ENCODE assay signal across 16 mouse cellular contexts in the genomic region with DNA sequence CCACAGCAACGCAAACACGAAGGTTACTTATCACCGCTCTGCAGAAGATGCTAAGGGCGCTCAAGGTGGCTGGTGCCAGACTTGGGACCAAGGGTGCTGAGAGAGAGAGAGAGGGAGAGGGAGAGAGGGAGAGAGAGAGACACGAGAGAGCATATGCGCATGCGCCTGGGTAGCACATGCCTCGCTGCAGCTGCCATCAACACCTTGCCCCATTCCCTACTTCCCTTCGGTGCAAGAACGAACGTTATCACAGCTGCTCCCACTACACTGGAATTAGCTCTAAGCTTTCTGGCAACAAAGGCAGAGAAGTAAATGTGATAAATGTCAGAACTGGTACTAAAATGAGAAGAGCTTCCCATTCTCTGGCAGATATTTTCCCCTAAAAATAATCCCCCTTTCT.
DNase-seq lines count a peak whose midpoint lies in the region; ATAC-seq lines count a peak whose summit lies in the region.
"Had no signal": no experiment of that assay in that cellular context is flagged by ENCODE, and none has a peak within 500 bp of the region (broad histone marks: within the 10 kb centered on the region; RNA-seq: fewer than 3 reads in every experiment).

No protein-coding gene starts in this region.

- intact Hi-C loops in heart, postnatal 36 days (cut with DNase I), result no loop called here

- no peak overlapping the region for H3K9ac ChIP-seq in kidney, embryonic 15.5 days
- H3K9ac ChIP-seq: hindbrain, embryonic 14.5 days had no signal

- H3K27me3 ChIP-seq in heart, embryonic 10.5 days (ENCODE audit: insufficient read depth, poor library complexity, severe bottlenecking), result no peaks in the 10 kb centered on the region
- H3K27me3 ChIP-seq in kidney, embryonic 15.5 days, result no peaks in the 10 kb centered on the region

- no peak overlapping the region for H3K4me2 ChIP-seq in kidney, embryonic 15.5 days
- H3K4me2 ChIP-seq: hindbrain, embryonic 14.5 days; midbrain, embryonic 11.5 days had no signal

- H3K36me3 ChIP-seq in heart, embryonic 10.5 days, result peaks cover 11% of the 10 kb centered on the region; the same call in 1 of the 2 replicates
- peaks cover 9% of the 10 kb centered on the region for H3K36me3 ChIP-seq in kidney, embryonic 15.5 days

- H3K4me3 ChIP-seq in heart, embryonic 10.5 days, result no peak overlapping the region
- H3K4me3 ChIP-seq in kidney, embryonic 15.5 days (replicated peaks), result no peak overlapping the region
- H3K4me3 ChIP-seq: myocyte had no signal

- no peaks in the 10 kb centered on the region for H3K9me3 ChIP-seq in heart, embryonic 10.5 days
- no peaks in the 10 kb centered on the region for H3K9me3 ChIP-seq in kidney, embryonic 15.5 days (replicated peaks)

- peak overlapping the region; percentile 80 for H3K27ac ChIP-seq in heart, embryonic 10.5 days
- H3K27ac ChIP-seq in kidney, embryonic 15.5 days, result peak overlapping the region; percentile 84
- H3K27ac ChIP-seq: hindbrain, embryonic 14.5 days had no signal

- H3K4me1 ChIP-seq in heart, embryonic 10.5 days, result peaks cover 54% of the 10 kb centered on the region
- H3K4me1 ChIP-seq in kidney, embryonic 15.5 days, result peaks cover 59% of the 10 kb centered on the region

- WGBS in heart, embryonic 10.5 days, result 40% methylated on average over 11 of the region's 11 CpGs
- WGBS in kidney, embryonic 15.5 days, result 60% methylated on average over 11 of the region's 11 CpGs

- no peak for DNase-seq in heart, embryonic 10.5 days (ENCODE audit: low spot score)
- DNase-seq in heart, postnatal 36 days, result no peak
- no peak for DNase-seq in kidney, postnatal 10 days
- peak; percentile 35 for DNase-seq in right cerebral cortex, postnatal 14 days
- no peak for DNase-seq in right cerebral cortex, postnatal 25 days
- peak; percentile 47 for DNase-seq in telencephalon, adult 2 months (ENCODE audit: low read depth, low spot score)
- DNase-seq: cerebellum, adult 18-20 months; gastrocnemius, postnatal 25 days; kidney, postnatal 36 days; lung, postnatal 14 days; thymus, adult 18-20 months had no signal

- no peak for ATAC-seq in kidney, embryonic 15.5 days (replicated peaks; ENCODE audit: low FRiP score)
- ATAC-seq: intestine, embryonic 16.5 days had no signal

Comparison
In these comparisons a context has a peak if more than half of its experiments do, and no peak if none do; other contexts are left out.
1. DNase-seq: peak in right cerebral cortex, postnatal 14 days (single experiment) and telencephalon, adult 2 months (single experiment); none in heart, embryonic 10.5 days (single experiment), heart, postnatal 36 days (0 of 2), kidney, postnatal 10 days (single experiment) and right cerebral cortex, postnatal 25 days (single experiment).